In genomic region chr12:72953089-72953488, GRCm38 (mm10) we compare ENCODE assay signal across 45 mouse cellular contexts. TPM values are rescaled to one million over a fixed set of nuclear protein-coding genes. Genes with fewer than 3 reads are reported as not detected.
"Had no signal": no experiment of that assay in that cellular context is flagged by ENCODE, and none has a peak within 500 bp of the region (broad histone marks: within the 10 kb centered on the region; RNA-seq: fewer than 3 reads in every experiment).

No protein-coding gene starts in this region.

- ATAC-seq: liver, embryonic 12.5 days; liver, postnatal 0 days; lung, postnatal 0 days; midbrain, embryonic 13.5 days; midbrain, embryonic 15.5 days; midbrain, embryonic 16.5 days had no signal

- H3K27ac ChIP-seq: limb, embryonic 10.5 days; limb, embryonic 12.5 days; limb, embryonic 13.5 days; limb, embryonic 15.5 days; liver, embryonic 12.5 days; liver, embryonic 13.5 days; liver, embryonic 14.5 days; liver, embryonic 15.5 days; lung, embryonic 15.5 days; macrophage; midbrain, embryonic 10.5 days; midbrain, embryonic 12.5 days; midbrain, embryonic 13.5 days; midbrain, embryonic 15.5 days had no signal

- H3K9ac ChIP-seq: limb, embryonic 12.5 days; limb, embryonic 13.5 days; limb, embryonic 15.5 days; liver, embryonic 12.5 days; liver, embryonic 13.5 days; liver, embryonic 14.5 days; liver, embryonic 15.5 days; liver, postnatal 0 days; lung, embryonic 14.5 days; lung, embryonic 15.5 days; midbrain, embryonic 12.5 days; midbrain, embryonic 13.5 days; midbrain, embryonic 15.5 days had no signal

- H3K4me2 ChIP-seq: limb, embryonic 12.5 days; limb, embryonic 13.5 days; limb, embryonic 15.5 days; liver, embryonic 11.5 days; liver, embryonic 12.5 days; liver, embryonic 13.5 days; liver, embryonic 15.5 days; lung, embryonic 14.5 days; lung, embryonic 15.5 days; midbrain, embryonic 11.5 days; midbrain, embryonic 12.5 days; midbrain, embryonic 13.5 days; midbrain, embryonic 15.5 days had no signal

- H3K9me3 ChIP-seq: limb, embryonic 10.5 days; limb, embryonic 12.5 days; limb, embryonic 13.5 days; limb, embryonic 15.5 days; liver, embryonic 12.5 days; liver, embryonic 13.5 days; liver, embryonic 15.5 days; lung, embryonic 15.5 days; megakaryocyte, embryonic 14.5 days; midbrain, embryonic 10.5 days; midbrain, embryonic 12.5 days; midbrain, embryonic 13.5 days; midbrain, embryonic 15.5 days had no signal

- H3K4me3 ChIP-seq: limb, embryonic 10.5 days; limb, embryonic 12.5 days; limb, embryonic 13.5 days; limb, embryonic 15.5 days; liver, embryonic 12.5 days; liver, embryonic 13.5 days; liver, embryonic 15.5 days; lung, embryonic 15.5 days; megakaryocyte, embryonic 14.5 days; midbrain, embryonic 10.5 days; midbrain, embryonic 12.5 days; midbrain, embryonic 13.5 days; midbrain, embryonic 15.5 days; myocyte had no signal

- H3K36me3 ChIP-seq: limb, embryonic 10.5 days; limb, embryonic 12.5 days; limb, embryonic 13.5 days; limb, embryonic 15.5 days; liver, embryonic 12.5 days; liver, embryonic 13.5 days; liver, embryonic 15.5 days; lung, embryonic 15.5 days; midbrain, embryonic 10.5 days; midbrain, embryonic 12.5 days; midbrain, embryonic 13.5 days; midbrain, embryonic 15.5 days had no signal

- H3K4me1 ChIP-seq: limb, embryonic 10.5 days; limb, embryonic 12.5 days; limb, embryonic 13.5 days; limb, embryonic 15.5 days; liver, embryonic 12.5 days; liver, embryonic 13.5 days; liver, embryonic 15.5 days; lung, embryonic 15.5 days; midbrain, embryonic 10.5 days; midbrain, embryonic 12.5 days; midbrain, embryonic 13.5 days; midbrain, embryonic 15.5 days had no signal

- DNase-seq: left cerebral cortex, postnatal 4 days; liver; liver, embryonic 13.5 days; liver, postnatal 0 days; lung, adult 18-20 months; lung, adult 2 months; lung, embryonic 14.5 days; lung, postnatal 10 days; lung, postnatal 14 days; lung, postnatal 36 days; lung, postnatal 4 days; midbrain, embryonic 14.5 days had no signal

RNA-seq across cellular contexts. Expression of gene 4930447C04Rik, which starts 12.5 kb away (rescaled TPM):
- total RNA-seq: liver, adult 2 months; monocyte, adult 5-6 weeks had no signal
- polyA plus RNA-seq: liver, adult 2 months; lung, adult 2 months; macrophage; myocyte had no signal

RNA-seq across cellular contexts. Expression of gene Six6, which starts 13.4 kb away (rescaled TPM):
- total RNA-seq: left cerebral cortex, postnatal 10 days; left cerebral cortex, postnatal 14 days; left cerebral cortex, postnatal 25 days; left cerebral cortex, postnatal 36 days; liver, adult 2 months; megakaryocyte progenitor cell, adult 5-6 weeks; megakaryocyte, adult 5-6 weeks; megakaryocyte-erythroid progenitor cell, adult 5-6 weeks; monocyte, adult 5-6 weeks had no signal
- polyA plus RNA-seq: limb, embryonic 10.5 days; limb, embryonic 11.5 days; limb, embryonic 12.5 days; limb, embryonic 13.5 days; limb, embryonic 14.5 days; limb, embryonic 15.5 days; liver, adult 2 months; liver, embryonic 11.5 days; liver, embryonic 12.5 days; liver, embryonic 13.5 days; liver, embryonic 14.5 days; liver, embryonic 15.5 days; liver, embryonic 16.5 days; liver, postnatal 0 days; lung, adult 2 months; lung, embryonic 14.5 days; lung, embryonic 15.5 days; lung, embryonic 16.5 days; lung, postnatal 0 days; macrophage; midbrain, embryonic 12.5 days; midbrain, embryonic 14.5 days; myocyte; neural tube, embryonic 11.5 days had no signal
